Mouse (Mus musculus) inflammation-experienced regulatory T-cells, adult 16 weeks (primary cell): ENCODE results near the gene Skint5. TPM values are rescaled to one million over a fixed set of nuclear protein-coding genes. Genes with fewer than 3 reads are reported as not detected.

ENCODE experiments used
- polyA plus RNA-seq: library from polyadenylated mRNA; unstranded; fragments of 100-300 nt; shearing (Covaris generic); gene quantifications from one replicate; pipeline ENCODE4 v1.2.1, GENCODE M21; 2017

Skint5 gene
- not detected for polyA plus RNA-seq

GRCm38 (mm10) chr4:113999403-113999802 lies at the start of gene Skint5:
Gene Skint5, minus strand, starts transcription at chr4:113999503.

Other genes starting within 250 kb of the Skint5 start
- gene Skint11, start 163.9 kb upstream of the Skint5 start, polyA plus RNA-seq = not detected